ENCODE assay signal across 34 mouse cellular contexts in genomic region chr5:21858653-21859052, GRCm38 (mm10). TPM values are rescaled to one million over a fixed set of nuclear protein-coding genes. Genes with fewer than 3 reads are reported as not detected.
"Had no signal": no experiment of that assay in that cellular context is flagged by ENCODE, and none has a peak within 500 bp of the region (broad histone marks: within the 10 kb centered on the region; RNA-seq: fewer than 3 reads in every experiment).

No protein-coding gene starts in this region.

- H3K4me2 ChIP-seq: embryonic facial prominence, embryonic 12.5 days; embryonic facial prominence, embryonic 13.5 days; embryonic facial prominence, embryonic 15.5 days; forebrain, embryonic 12.5 days; forebrain, embryonic 13.5 days; forebrain, embryonic 15.5 days had no signal

- H3K4me1 ChIP-seq: embryonic facial prominence, embryonic 10.5 days; embryonic facial prominence, embryonic 12.5 days; embryonic facial prominence, embryonic 13.5 days; embryonic facial prominence, embryonic 15.5 days; forebrain, embryonic 10.5 days; forebrain, embryonic 12.5 days; forebrain, embryonic 13.5 days; forebrain, embryonic 15.5 days had no signal

- DNase-seq: cerebellum, adult 8-10 months; cerebellum, adult 9-10 months; cerebellum, adult 9-11 months; cerebellum, postnatal 10 days; cerebellum, postnatal 14 days; cerebellum, postnatal 25 days; cerebellum, postnatal 36 days; embryo, embryonic 11 days; forebrain, postnatal 0 days; gastrocnemius, adult 2 months; gastrocnemius, postnatal 10 days; gastrocnemius, postnatal 14 days; gastrocnemius, postnatal 25 days; gastrocnemius, postnatal 36 days; heart, adult 18-20 months had no signal

- H3K27ac ChIP-seq: embryonic facial prominence, embryonic 10.5 days; embryonic facial prominence, embryonic 12.5 days; embryonic facial prominence, embryonic 13.5 days; embryonic facial prominence, embryonic 15.5 days; forebrain, embryonic 10.5 days; forebrain, embryonic 12.5 days; forebrain, embryonic 13.5 days; forebrain, embryonic 15.5 days; gastrocnemius, adult 2 months had no signal

- H3K27me3 ChIP-seq: embryonic facial prominence, embryonic 12.5 days; embryonic facial prominence, embryonic 13.5 days; embryonic facial prominence, embryonic 15.5 days; forebrain, embryonic 12.5 days; forebrain, embryonic 13.5 days; forebrain, embryonic 15.5 days had no signal

- H3K36me3 ChIP-seq: embryonic facial prominence, embryonic 10.5 days; embryonic facial prominence, embryonic 12.5 days; embryonic facial prominence, embryonic 13.5 days; embryonic facial prominence, embryonic 15.5 days; forebrain, embryonic 10.5 days; forebrain, embryonic 12.5 days; forebrain, embryonic 15.5 days had no signal

- H3K4me3 ChIP-seq: embryonic facial prominence, embryonic 10.5 days; embryonic facial prominence, embryonic 12.5 days; embryonic facial prominence, embryonic 13.5 days; embryonic facial prominence, embryonic 15.5 days; erythroblast, embryonic 14.5 days; forebrain, embryonic 10.5 days; forebrain, embryonic 12.5 days; forebrain, embryonic 13.5 days; forebrain, embryonic 15.5 days; gastrocnemius, adult 2 months had no signal

- H3K9ac ChIP-seq: embryonic facial prominence, embryonic 12.5 days; embryonic facial prominence, embryonic 13.5 days; embryonic facial prominence, embryonic 15.5 days; forebrain, embryonic 12.5 days; forebrain, embryonic 13.5 days; forebrain, embryonic 15.5 days; forebrain, postnatal 0 days had no signal

- H3K9me3 ChIP-seq: embryonic facial prominence, embryonic 10.5 days; embryonic facial prominence, embryonic 12.5 days; embryonic facial prominence, embryonic 13.5 days; embryonic facial prominence, embryonic 15.5 days; forebrain, embryonic 10.5 days; forebrain, embryonic 12.5 days; forebrain, embryonic 13.5 days; forebrain, embryonic 15.5 days had no signal

RNA-seq across cellular contexts. Expression of gene Slc26a5, which starts 6.8 kb away (rescaled TPM):
- total RNA-seq: common myeloid progenitor, adult 5-6 weeks; gastrocnemius, adult 18-20 months; gastrocnemius, adult 2 months; gastrocnemius, adult 8-10 months; gastrocnemius, postnatal 10 days; gastrocnemius, postnatal 14 days; gastrocnemius, postnatal 25 days; gastrocnemius, postnatal 36 days; gastrocnemius, postnatal 4 days; granulocyte monocyte progenitor cell, adult 5-6 weeks; heart, adult 18-20 months; heart, adult 8-10 months had no signal
- polyA plus RNA-seq: embryonic facial prominence, embryonic 11.5 days; embryonic facial prominence, embryonic 14.5 days; embryonic facial prominence, embryonic 15.5 days; erythroblast, embryonic 14.5 days; forebrain, embryonic 14.5 days; gonadal fat pad, adult 2 months had no signal
